Mouse (Mus musculus) thymus, postnatal 14 days (tissue): ENCODE data around the gene Tnik.

Experiments
- DNase-seq: peaks from one replicate; pipeline ENCODE4 v3.0.0; 2021

Gene Tnik

GRCm38 (mm10) chr3:28491085-28492041, 228.3 kb downstream of the Tnik start:
- no peak for DNase-seq

DNA sequence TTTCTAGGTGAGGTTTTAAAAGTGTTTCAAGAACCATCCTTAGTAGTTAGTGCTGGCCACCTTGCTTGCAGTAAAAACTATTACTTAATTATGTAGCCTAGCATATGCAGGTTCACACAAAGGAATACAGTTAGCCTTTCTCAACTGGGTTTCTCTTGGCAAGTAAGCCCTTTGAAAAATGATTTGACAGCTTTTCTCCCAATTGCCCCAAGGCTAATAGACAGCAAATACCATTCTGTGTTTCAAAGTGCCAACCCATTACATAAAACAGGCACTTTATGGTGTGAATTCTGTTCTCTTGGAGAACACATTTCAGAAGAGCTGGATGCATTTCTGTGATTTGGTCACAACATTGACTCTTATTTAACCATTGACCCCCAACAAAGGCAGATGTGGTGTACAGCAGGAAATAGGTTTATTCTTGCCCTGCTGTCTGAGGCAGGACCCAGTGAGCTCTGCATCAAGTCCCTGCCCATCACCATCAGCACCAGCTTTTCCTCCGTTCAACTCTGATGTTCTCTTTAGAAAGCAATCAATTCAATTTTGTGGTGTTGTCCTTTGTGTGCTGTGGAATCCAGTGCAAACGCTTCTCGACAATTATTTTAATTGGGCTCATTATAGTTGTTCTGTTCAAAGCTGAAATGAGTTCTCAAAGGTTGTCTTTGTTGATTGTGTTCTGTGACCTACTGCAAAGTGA, 233.9 kb downstream of the Tnik start:
- no peak for DNase-seq

- no peak for DNase-seq
These were observed 234.5 kb downstream of the Tnik start for GRCm38 (mm10) chr3:28497503-28497857.

GRCm38 (mm10) chr3:28502697-28503096, 239.7 kb downstream of the Tnik start:
- DNase-seq: no peak

DNA sequence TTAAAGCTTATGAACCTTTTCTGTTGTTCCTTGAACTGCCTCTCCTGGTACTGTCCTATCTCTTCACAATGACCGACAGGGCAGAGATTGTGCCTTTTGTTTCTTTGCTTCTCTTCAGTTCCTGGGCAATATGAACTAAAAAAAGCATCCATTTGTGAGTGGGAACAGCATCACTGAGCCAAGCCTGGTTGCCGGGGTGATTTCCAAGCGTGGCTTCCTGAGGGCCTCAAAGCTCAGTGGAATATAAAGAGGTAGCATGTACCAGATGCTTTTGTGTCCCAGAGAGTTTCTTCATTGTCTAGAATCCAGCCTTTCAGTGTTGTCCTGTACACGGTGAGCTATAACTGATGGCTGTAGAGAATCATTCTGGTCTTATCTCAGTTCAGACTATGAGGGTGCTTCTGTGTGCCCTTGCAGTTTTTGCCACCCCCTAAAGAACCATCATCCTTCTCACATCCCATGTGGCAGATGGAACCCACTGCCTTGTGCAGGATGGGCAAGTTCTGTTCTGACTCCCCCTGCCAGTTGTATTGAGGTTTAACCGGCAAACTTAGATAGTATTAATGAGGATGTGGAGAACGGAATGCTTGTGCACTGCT, 246.4 kb downstream of the Tnik start:
- no peak for DNase-seq

DNA sequence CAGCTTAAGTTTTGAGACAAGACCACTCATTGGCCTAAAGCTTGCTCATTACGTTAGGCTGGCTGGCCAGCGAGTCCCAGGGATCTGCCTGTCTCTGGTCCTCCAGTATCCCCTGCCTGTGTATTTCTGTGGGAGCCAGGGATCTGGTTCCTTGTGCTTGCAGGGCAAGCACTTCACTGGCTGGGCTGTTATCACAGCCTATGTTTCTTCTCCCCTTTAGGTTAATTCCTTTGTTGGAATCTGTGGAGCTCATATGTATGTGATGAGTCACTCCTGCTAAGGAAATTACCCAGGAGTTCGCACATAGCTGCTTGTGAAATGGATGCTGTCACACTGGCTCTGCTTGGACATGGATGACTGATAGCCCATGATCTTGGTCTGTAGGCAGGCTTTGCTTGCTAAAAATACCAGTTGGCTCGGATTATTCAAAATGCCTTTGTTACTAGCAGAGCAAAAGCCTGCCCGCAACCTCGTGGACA, 260.0 kb downstream of the Tnik start:
- DNase-seq: no peak

DNA sequence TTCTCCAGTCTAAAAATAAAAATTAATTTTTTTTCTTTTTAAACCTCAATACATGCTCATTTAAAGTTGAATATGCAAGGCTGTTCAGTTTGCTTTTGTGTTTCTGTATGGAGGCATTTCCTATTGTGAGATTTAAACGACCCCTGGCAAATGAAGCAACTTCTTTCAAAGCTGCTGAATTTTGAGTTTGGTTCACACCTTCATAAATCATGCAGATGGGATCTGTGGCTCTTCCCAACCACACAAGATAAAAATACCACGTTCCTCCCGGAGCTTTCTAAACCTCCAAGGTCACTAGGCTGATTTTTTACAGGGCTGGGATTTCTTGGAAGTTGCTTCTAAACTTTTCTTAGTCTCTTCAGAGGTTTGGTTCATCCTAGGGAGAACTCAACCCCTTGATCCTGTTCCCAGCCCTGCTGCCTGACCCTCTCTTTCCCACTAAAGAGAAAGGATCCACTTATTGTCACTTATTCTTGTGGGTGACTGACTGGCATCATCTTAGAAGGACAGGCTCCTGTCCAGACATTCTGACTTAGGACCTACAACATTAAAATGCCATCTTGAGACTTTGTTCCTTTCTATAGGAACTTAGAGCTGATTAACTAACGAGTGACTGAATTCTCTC, 260.6 kb downstream of the Tnik start:
- no peak for DNase-seq

GRCm38 (mm10) chr3:28524562-28524961, 261.5 kb downstream of the Tnik start:
- DNase-seq: no peak

GRCm38 (mm10) chr3:28526671-28527070, 263.7 kb downstream of the Tnik start:
- DNase-seq: no peak

DNA sequence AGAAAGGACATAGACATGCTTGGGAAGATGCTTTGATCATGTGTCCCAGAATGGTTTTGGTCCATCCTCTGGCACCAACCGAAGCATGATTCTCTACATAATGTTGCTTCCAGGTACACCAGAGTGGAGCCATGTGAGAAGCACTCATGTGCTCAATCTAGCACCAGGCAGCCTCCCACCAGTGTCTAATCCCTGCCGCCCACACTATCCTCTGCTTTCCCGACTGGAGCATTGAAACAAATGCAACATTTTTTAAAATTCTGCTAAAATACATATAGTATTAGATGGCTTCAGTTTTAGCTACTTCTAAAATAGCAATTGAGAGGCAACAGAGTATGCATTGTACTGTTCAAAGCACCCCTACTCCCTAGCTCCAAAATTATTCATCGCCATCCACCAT, 264.2 kb downstream of the Tnik start:
- DNase-seq: no peak

- DNase-seq: no peak
These were observed 266.5 kb downstream of the Tnik start for GRCm38 (mm10) chr3:28529548-28529947.

GRCm38 (mm10) chr3:28531294-28531956, 268.4 kb downstream of the Tnik start:
- no peak for DNase-seq

DNA sequence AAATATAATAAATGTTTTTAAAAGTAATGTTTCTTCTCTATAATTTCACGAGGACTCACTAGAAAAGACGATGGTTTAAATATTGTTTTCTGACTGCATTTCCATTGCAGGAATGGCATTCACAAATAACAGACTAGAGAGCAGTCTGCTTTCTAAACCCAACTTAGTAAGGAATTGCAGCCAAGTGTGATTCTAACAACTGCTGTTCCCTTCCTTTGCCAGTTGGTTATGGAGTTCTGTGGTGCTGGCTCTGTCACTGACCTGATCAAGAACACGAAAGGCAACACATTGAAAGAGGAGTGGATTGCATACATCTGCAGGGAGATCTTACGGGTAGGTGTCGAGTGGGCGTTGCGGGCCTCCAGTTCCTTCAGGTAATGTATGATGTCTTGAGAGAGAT, 269.7 kb downstream of the Tnik start:
- no peak for DNase-seq

DNA sequence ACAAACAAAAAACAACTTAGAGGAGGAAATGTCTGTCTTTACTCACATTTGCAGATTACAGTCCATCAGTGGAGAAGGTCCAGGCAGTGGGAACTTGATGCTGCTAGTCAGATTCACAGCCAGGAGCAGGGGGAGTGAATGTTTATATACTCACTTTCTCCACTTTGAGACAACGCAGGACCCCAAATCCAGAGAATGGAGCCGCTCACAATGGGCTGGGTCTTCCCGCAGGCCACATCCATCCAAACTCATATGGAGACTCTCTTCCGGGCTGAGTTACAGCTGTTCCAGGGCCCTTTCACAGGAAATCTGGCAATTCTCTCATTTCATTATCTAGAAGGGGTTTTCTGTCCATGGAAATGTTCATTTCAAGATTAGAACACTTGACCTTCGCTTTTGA, 277.1 kb downstream of the Tnik start:
- no peak for DNase-seq

DNA sequence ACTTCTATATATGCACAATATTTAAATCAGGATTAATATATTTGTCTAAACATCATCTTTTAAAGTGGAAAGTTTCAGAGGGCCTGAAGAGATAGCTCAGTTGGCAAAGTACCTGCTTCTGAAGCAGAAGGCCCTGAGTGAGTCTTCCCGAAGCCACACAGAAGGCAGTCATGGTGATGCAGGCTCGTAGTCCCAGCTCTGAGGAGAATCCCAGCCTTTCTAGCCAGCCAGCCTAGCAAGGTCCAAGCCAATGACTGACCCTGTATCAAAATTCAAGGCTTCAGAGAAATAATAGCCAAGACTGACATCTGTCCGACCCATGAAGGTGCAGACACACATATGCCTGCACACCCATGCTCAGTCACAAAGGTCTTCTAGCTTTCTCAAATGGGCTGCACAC, 279.9 kb downstream of the Tnik start:
- no peak for DNase-seq

DNA sequence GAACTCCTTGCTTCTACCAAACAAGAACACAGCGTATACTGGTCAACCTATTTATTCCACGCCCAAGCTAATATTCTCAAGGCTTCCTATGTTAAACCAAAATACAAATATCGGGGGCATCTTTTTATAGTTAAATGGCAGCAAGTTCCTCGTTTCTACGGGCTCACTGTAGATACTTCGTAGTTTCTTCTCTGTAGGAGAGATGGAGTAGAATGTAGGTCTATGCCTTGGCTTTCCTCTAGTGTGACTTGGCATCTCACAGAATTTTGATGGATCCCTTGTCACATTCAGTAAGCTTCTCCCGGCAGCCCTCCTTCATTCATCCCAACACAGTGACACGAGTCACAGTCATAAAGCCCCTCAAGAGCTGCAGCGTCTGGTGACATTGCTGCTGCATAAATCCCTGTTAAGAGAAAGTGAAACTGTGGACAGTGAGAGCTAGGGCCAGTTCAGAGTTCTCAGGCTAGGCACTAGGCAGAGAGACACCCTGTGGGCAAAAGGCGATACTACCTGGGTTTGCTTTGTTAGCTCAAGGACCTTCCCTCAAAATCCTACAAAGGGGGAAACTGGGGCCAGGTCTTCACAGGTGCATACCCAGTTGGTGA, 280.5 kb downstream of the Tnik start:
- DNase-seq: peak; percentile 23

GRCm38 (mm10) chr3:28544345-28544869, 281.4 kb downstream of the Tnik start:
- DNase-seq: no peak

GRCm38 (mm10) chr3:28547965-28548730, 285.1 kb downstream of the Tnik start:
- DNase-seq: no peak

DNA sequence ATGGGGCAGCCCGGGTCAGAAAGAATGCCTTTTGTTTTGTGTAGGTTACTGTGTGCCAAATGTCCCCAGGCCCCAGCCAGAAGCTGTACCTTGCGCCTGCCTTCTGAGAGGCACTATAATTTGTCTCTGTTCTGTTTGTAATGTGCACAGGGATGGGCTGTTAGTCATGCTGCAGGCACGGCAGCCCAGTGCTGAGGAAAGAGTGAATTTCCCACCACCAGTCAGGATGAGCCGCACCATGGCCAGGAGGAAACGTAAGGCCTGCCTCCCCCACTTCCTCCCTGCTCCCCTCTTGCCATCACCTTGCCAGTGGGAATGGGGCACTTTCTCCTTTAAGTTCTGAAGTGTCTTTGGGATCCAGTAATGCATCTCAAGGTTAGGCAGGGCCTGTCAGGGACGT, 286.4 kb downstream of the Tnik start:
- no peak for DNase-seq

GRCm38 (mm10) chr3:28550497-28551093, 287.6 kb downstream of the Tnik start:
- DNase-seq: no peak

DNA sequence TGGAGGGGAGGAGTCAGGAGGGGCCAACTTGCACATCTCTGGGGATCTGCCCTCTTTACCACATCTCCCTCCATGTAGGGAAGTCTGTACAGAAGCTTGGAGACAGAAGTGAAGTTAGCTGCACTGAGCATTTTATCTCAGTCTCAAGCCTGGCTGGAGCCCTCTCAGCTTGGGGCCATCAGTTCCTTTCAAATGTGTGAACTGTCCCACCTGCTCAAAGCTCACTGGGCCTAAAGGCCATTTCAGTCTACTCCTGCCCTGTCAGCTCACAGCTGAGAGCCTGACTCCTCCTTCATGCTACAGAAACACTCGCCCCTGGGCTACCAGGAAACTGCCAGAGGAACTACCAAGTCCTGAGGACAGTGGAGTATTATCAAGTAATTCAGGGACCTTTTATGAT, 288.7 kb downstream of the Tnik start:
- DNase-seq: no peak
